Mouse (Mus musculus) spleen, adult 18-20 months (tissue): Measurements from ENCODE around the gene Mindy3.
"Not testable (repeated sequence)": the region's sequence is repeated elsewhere in the genome, so short reads cannot be mapped to it uniquely, and the experiment has no call there.

Experiments used
- DNase-seq, 2 experiments: peaks; one replicate each; pipeline ENCODE4 v3.0.0; 2022; ENCODE audit warnings: mixed read lengths in 2 of 2

Mindy3 gene

GRCm38 (mm10) chr2:12419262-12419655 lies at the start of gene Mindy3:
Gene Mindy3 (minus strand): TSS chr2:12419470.
- peak; percentile 85 to 90 for DNase-seq

GRCm38 (mm10) chr2:12459732-12460131 lies 40.5 kb upstream of the Mindy3 start:
- no peak for DNase-seq

DNA sequence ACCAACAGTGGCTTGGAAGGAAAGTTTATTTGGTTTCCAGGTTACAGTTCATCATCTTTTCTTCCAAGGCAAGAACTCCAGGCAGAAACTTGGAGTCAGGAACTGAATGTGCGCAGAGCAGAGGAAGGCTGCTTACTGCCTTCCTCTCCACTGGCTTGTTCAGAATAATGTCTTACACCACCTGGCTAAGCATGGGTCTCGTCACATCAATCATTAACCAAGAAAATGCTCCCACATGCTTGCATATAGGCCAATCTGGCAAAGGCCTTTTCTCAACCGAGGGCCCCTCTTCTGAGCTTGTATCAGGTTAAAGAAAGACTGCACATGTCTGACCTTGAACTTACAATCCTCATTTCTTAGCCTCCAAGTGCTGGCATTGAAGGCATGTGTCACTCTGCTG lies 30.8 kb upstream of the Mindy3 start:
- DNase-seq: no peak

- no peak for DNase-seq
Observed at GRCm38 (mm10) chr2:12440120-12440519, 20.9 kb upstream of the Mindy3 start.

DNA sequence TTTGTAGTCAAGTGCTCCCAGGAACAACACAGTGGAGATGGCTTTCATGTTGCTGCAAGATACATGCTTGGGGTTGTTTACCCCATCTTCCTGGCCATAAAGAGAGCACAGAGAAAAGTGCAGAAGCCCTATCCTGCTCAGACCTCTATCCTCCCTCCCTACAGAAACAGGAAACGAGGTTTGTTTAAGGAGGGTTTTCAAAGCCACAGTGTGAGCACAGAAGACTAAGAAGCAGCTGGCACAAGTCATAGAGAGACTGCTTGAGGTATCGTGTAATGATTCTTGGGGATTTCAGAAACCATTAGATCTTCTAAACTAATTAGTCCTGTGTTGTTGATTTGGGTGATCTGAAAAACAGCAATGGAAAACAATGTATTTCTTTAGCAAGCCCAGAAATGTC lies 20.3 kb upstream of the Mindy3 start:
- no peak for DNase-seq

DNA sequence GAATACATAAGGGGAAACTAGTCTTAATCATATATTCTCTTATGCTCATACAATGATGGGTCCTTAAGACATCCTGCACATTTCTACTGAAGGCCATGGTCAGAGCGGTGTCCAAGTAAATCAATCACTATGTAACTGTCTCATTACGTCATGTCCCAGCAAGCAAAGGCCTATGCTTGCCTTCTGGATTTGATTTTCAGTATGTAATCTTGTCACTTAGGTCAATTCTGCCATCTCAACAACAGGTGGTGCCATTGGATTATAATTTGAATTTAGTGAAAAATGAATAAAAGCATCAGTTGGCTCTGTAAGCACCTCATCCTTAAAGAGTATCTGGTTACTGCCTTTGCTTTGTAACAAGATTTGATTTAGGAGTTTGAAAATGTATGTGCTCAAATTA lies 18.9 kb upstream of the Mindy3 start:
- no peak for DNase-seq

GRCm38 (mm10) chr2:12432055-12432454 lies 12.8 kb upstream of the Mindy3 start:
- no peak for DNase-seq

- DNase-seq: no peak
Observed at GRCm38 (mm10) chr2:12424374-12424773, 5.1 kb upstream of the Mindy3 start.

DNA sequence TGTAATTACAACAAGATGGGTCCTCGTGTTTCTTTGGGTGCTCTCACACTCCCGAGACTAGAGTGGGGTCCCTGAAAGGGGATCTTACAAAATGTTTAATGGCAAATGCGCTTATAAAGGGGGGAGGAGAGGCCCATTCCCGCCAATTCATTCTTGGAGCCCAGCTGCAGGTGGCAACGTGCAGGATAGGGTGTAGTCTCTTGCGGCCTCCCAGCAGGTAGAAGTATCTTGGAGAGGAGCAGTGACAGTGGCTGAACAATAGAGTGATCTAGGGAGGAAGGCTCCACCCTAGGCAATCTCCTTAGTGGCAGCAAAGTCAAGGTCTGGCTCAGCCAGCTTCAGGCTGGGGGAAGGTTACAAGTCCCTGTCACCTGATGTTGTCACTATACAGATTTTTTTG lies 4.2 kb upstream of the Mindy3 start:
- DNase-seq: not testable (repeated sequence)

- no peak for DNase-seq
Observed at GRCm38 (mm10) chr2:12418534-12419261, 572 bp downstream of the Mindy3 start.

- peak in 1 of 2 experiments; percentile 14 for DNase-seq
Observed at GRCm38 (mm10) chr2:12418121-12418520, 1.1 kb downstream of the Mindy3 start.

- DNase-seq: no peak
Observed at GRCm38 (mm10) chr2:12412309-12412708, 7.0 kb downstream of the Mindy3 start.

GRCm38 (mm10) chr2:12411129-12411528 lies 8.1 kb downstream of the Mindy3 start:
- DNase-seq: no peak

DNA sequence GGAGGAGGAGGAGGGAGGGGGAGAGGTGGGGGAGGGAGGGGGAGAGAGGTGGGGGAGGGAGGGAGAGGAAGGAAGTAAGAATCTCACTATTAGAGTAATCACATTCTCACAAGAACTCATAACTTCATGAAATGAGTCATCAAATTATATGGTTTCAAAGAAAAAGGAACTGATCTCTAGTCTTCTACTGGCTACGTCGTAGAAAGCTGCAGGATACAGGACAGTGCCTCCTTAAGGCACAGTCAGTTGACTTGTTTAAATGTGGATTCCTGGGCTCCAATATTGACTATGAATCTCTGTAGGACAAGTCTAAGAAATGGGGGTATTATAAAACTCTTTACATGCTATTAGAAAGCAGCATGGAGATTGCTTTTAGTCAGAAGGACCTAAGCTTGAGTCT lies 12.5 kb downstream of the Mindy3 start:
- no peak for DNase-seq

DNA sequence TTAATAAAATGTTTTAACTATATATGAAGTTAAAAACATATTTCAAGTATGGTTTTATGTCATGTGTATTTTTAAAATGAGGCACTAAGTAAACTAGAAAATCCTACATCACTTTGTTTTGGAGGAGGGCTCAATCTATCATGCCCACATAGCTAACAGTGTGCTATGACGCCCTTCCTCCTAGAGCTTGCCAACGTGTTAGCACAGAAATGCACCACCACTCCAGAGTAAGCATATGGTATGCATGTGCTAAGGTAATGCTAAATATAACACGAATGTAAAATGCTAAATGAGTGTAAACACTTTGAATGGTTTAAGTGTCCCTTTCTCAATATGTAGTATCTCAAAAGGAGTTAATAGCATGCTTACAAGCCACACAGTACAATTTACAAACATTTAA lies 16.8 kb downstream of the Mindy3 start:
- no peak for DNase-seq

- no peak for DNase-seq
Observed at GRCm38 (mm10) chr2:12401137-12401536, 18.1 kb downstream of the Mindy3 start.

DNA sequence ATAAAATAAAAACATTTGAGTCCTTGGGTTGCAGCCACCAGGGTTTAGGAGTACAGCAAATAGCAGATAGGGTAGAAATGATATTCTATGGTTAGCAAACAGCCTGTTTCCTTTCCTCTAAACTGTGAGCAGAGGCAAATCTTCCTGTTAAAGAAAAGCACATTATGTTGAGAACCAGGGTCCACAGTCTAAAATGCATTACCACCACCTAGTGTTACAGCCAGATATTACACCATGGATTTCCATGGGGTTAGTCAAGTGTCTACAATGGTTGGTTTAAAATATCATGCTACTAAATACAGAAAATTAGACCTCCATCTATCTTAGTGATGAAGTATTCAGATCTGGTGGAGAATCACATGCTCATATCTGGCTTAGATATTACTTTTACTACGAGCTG lies 30.2 kb downstream of the Mindy3 start:
- DNase-seq: no peak

DNA sequence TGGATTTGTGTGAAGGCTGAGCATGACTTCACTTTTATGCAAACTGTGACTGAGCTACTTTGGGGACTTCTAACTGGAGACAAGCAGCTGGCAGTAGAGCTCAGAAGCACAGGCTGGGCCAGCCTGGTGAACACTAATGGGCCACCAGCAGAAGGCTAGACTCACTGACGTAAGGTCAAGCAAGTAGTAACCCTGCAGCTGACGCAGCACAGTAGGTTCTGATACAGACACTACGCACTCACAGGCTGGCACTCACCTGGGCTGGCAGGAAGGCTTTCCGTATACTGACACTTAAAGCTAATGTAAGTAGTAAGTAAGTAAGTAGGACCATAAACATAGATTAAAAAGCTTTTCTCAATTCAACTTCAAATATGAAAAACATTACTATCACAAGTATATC lies 30.7 kb downstream of the Mindy3 start:
- DNase-seq: no peak

DNA sequence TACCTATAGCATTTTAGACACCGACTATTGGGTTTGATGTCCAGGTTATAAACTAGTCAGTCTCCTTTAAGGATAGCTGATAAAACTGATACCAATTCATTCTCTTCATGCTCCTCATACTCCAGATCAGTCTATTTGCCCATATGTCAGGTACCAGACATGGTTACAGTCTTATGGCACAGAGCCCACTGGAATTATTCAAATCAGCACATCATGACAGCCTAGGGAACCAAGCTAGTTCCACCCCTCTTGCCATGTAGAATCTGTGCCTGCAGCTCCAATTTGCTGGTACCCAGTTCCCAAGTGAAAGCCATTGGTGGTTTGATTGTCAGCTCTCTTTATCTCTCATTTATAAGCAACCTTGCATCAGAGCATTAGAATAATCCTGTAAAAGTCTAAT lies 34.9 kb downstream of the Mindy3 start:
- no peak for DNase-seq

DNA sequence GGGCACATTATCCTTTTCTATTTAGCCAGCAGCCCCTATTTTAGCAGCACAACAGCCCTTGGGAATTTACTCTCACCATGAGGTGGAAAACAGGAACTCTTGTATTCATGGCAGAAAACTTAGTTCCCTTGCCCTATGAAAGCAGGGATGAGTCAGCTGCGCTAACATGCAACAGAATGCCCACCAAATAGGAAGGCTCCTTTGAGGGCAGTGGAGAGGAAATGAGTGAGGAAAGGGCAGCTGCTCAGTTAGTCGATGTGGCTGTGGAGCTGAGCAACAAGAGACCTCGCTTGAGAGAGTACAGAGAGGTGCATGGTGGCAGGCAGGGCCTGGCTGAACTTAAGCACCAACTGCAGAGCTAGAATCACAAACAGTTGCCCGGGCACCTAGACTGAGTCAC lies 36.6 kb downstream of the Mindy3 start:
- DNase-seq: no peak

DNA sequence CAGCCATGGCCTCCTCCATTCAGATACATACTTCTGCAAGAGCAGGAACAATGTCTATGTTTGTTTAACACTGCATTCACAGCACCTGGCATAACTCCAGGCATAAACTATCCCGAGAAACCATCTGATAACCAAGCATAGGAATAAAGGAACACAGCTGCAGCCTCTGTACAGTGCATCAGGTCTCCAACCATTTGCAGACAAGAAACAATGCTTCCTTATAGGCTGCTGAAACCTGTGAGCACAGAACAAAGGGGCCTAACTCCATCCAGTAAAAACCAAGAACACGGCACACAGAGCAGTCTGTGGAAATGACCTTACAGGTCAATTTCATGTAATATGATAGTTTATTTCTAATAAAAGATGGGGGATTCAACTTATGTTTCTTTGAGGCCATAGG lies 39.0 kb downstream of the Mindy3 start:
- no peak for DNase-seq

DNA sequence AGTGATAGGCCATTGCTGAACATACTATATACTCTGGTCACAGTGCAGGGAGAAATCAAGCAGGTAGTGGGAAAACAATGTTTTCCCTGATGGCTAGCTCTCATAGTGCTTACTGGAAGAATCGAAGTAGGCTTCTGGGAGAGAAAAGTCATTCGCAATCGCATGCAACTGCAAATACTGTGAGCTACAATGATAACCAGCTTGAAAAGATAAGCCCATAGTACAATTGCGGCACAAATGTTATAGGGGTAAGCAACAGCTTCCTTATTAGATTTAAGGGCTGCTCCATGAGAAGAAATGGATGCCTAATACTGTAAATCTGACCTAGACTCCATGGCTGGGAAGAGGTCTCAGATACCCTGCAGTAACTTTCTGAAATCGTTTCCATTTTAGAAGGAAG lies 40.7 kb downstream of the Mindy3 start:
- DNase-seq: no peak

GRCm38 (mm10) chr2:12377024-12377423 lies 42.2 kb downstream of the Mindy3 start:
- DNase-seq: no peak

- DNase-seq: no peak
Observed at GRCm38 (mm10) chr2:12372883-12373282, 46.4 kb downstream of the Mindy3 start.

GRCm38 (mm10) chr2:12371401-12371800 lies 47.9 kb downstream of the Mindy3 start:
- DNase-seq: no peak
